Mouse (Mus musculus) embryonic facial prominence, embryonic 14.5 days (tissue): ENCODE results near the gene Olfr1200. TPM values are rescaled to one million over a fixed set of nuclear protein-coding genes. Genes with fewer than 3 reads are reported as not detected.

Source experiments
- ATAC-seq: fragments of 200-750 bp; cut with Nextera tagmentation; 2 replicates; pipeline ENCODE4 v1.8.0; 2017; ENCODE audit warnings: low read depth, moderate number of reproducible peaks, moderate TSS enrichment
- DNase-seq: peaks from one replicate; pipeline ENCODE4 v3.0.0-alpha.2; 2015; ENCODE audit warnings: low spot score
- H3K27ac ChIP-seq: fragments of 300-500 bp; sonication (generic); replicated peaks from 2 replicates; pipeline ENCODE4 v1.5.1; 2014; ENCODE audit warnings: low read depth, mild to moderate bottlenecking, low read length, moderate library complexity
- H3K27me3 ChIP-seq: fragments of 300-500 bp; sonication (generic); replicated peaks from 2 replicates; pipeline ENCODE4 v1.6.1; 2014; ENCODE audit warnings: low read length; ENCODE audit not compliant: control insufficient read depth, insufficient read depth
- H3K36me3 ChIP-seq: fragments of 300-500 bp; sonication (generic); 2 replicates; pipeline ENCODE4 v1.6.1; 2014; ENCODE audit warnings: low read length, mixed read lengths; ENCODE audit not compliant: control insufficient read depth, insufficient read depth
- H3K4me1 ChIP-seq: fragments of 300-500 bp; sonication (generic); 2 replicates; pipeline ENCODE4 v1.6.1; 2014; ENCODE audit warnings: antibody characterized with exemption, low read length; ENCODE audit not compliant: control insufficient read depth, insufficient read depth
- H3K4me2 ChIP-seq: fragments of 300-500 bp; sonication (generic); 2 replicates; pipeline ENCODE4 v1.6.1; 2014; ENCODE audit warnings: low read depth, mild to moderate bottlenecking, low read length, moderate library complexity, mixed read lengths
- H3K4me3 ChIP-seq: fragments of 300-500 bp; sonication (generic); 2 replicates; pipeline ENCODE4 v1.5.1; 2014; ENCODE audit warnings: low read depth, mild to moderate bottlenecking, low read length
- H3K9ac ChIP-seq: fragments of 300-500 bp; sonication (generic); 2 replicates; pipeline ENCODE4 v1.6.1; 2014; ENCODE audit warnings: low read depth, mild to moderate bottlenecking, low read length, moderate library complexity, mixed read lengths
- H3K9me3 ChIP-seq: fragments of 300-500 bp; sonication (generic); 2 replicates; pipeline ENCODE4 v1.6.1; 2016; ENCODE audit warnings: low read length; ENCODE audit not compliant: control insufficient read depth
- whole genome bisulfite sequencing: fragments of 180-500 bp; shearing (Covaris S2); extraction: QIAGEN DNeasy Blood & Tissue Kit; methylation state at CpG from one replicate; pipeline ENCODE4 v1.1.7; 2014; 5-methylcytosine and 5-hydroxymethylcytosine counted together
- polyA plus RNA-seq: library from polyadenylated mRNA; unstranded; fragments of >200 nt; fragmentation: Nextera tagmentation; extraction: Ambion mirVana; gene quantifications from 2 replicates; pipeline ENCODE4 v1.2.1, GENCODE M21; 2014

The Olfr1200 gene
- not detected in 2 replicates for polyA plus RNA-seq

DNA sequence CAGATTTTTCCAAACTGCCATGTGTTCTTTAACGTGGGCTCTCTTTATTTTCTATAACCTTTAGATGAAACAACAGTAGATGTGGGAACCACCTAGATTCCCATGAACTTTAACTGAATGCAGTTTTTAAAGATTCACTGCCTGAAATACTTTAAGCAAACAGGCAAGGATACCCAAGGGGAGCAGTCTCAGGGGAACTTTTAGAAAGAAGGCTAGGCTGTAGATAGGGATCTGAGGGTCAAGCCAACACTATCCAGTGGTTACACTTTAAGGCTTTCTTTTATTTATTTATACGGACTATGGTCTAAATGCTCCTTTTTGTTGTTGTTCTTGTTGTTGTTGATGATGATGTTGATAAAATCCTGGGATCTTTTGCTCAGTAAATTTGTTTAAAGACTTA lies at the start of gene Olfr1200:
TSS of gene Olfr1200 (minus strand) at position 101 of the 400 bp plus-strand sequence.
- Histone ChIP-seq H3K4me1 (no peaks in the 10 kb centered on the region), H3K4me3 (no peak within 1 kb of the TSS), H3K36me3 (no peaks in the 10 kb centered on the region), H3K27ac (no peak within 1 kb of the TSS), H3K4me2 (no peak within 1 kb of the TSS), H3K27me3 (no peaks in the 10 kb centered on the region), H3K9ac (no peak within 1 kb of the TSS), H3K9me3 (no peaks in the 10 kb centered on the region)
- DNase-seq (no peak), ATAC-seq (no peak)
- WGBS, result 73% methylated on average over 2 of the region's 2 CpGs

DNA sequence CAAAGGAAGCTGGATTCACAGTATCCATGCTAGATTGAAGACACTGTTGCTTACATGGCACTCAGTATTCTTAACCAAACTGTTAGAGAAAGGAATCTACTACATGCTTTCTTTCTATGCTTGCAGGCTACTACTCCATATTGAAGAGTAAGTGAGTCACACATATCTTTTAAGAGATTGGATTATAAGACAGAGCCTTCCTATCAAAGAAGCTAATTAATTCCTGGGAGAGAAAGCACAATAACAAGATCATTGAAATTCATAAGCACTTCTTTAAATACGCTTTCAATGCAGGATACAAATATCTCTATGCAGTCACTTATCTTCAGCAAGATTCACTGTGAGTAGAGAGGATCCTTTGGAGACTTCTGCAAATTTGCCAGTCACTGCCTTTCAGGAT lies 43.9 kb upstream of the Olfr1200 start, which contains the start of gene Olfr1202:
TSS of gene Olfr1202 (plus strand) at position 301 of the 400 bp plus-strand sequence.
- Histone ChIP-seq H3K4me3 (no peak within 1 kb of the TSS), H3K9me3 (no peaks in the 10 kb centered on the region), H3K27ac (no peak within 1 kb of the TSS), H3K4me2 (no peak within 1 kb of the TSS), H3K36me3 (no peaks in the 10 kb centered on the region), H3K9ac (no peak within 1 kb of the TSS), H3K27me3 (no peaks in the 10 kb centered on the region), H3K4me1 (no peaks in the 10 kb centered on the region)
- WGBS, result 79% methylated on average over 1 of the region's 1 CpGs
- DNase-seq (no peak), ATAC-seq (no peak)

DNA sequence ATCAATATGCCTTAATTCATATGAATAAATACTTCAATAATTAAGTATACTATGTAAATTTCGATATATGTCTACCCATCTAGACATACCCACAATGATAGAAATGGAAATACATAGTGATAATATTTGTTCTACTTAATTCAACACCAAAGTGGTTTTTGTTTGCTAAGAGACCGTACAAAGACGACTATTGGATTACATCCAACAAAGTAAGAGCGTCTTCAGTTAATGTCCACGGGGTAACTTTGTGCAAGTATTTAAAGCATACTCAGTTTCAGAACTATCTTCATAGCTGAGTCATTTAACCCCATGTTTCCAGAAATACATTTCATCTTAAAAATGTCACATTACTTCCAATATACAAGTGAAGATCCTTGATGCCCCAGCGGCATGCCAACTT lies 22.4 kb upstream of the Olfr1200 start, which contains the start of gene Olfr1201:
TSS of gene Olfr1201 (plus strand) at position 301 of the 400 bp plus-strand sequence.
- WGBS, result 78% methylated on average over 6 of the region's 6 CpGs
- no peak within 1 kb of the TSS for H3K9ac ChIP-seq
- H3K27ac ChIP-seq, result no peak within 1 kb of the TSS
- no peak within 1 kb of the TSS for H3K4me2 ChIP-seq
- H3K4me3 ChIP-seq, result no peak within 1 kb of the TSS
- H3K4me1 ChIP-seq, result no peaks in the 10 kb centered on the region
- no peaks in the 10 kb centered on the region for H3K9me3 ChIP-seq
- no peak for DNase-seq
- H3K36me3 ChIP-seq, result no peaks in the 10 kb centered on the region
- no peak for ATAC-seq
- no peaks in the 10 kb centered on the region for H3K27me3 ChIP-seq

DNA sequence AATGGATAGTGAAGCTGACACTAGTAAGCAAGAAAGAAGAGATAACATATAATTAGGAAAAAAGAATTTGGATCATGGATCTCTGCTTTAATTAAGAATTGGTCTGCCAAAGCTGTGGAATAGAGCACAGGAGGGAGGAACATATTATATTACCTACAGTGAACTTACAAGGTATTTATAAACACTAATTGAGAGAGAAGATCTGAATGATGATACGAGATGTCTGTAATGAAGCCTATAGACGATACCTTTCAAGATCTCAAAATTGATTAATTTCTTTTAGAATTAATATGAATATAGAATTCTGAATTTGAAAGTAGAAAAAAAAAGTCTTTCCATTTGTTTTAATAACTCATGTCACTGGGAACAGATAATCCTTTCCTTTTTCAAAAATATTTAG lies 9.9 kb downstream of the Olfr1200 start, which contains the start of gene Olfr1199:
TSS of gene Olfr1199 (minus strand) at position 101 of the 400 bp plus-strand sequence.
- H3K9me3 ChIP-seq, result no peaks in the 10 kb centered on the region
- H3K4me2 ChIP-seq, result no peak within 1 kb of the TSS
- H3K36me3 ChIP-seq, result no peaks in the 10 kb centered on the region
- H3K27ac ChIP-seq, result no peak within 1 kb of the TSS
- no peak within 1 kb of the TSS for H3K9ac ChIP-seq
- H3K4me1 ChIP-seq, result no peaks in the 10 kb centered on the region
- ATAC-seq (no peak), DNase-seq (no peak)
- 88% methylated on average over 2 of the region's 2 CpGs for WGBS
- H3K27me3 ChIP-seq, result no peaks in the 10 kb centered on the region
- no peak within 1 kb of the TSS for H3K4me3 ChIP-seq

DNA sequence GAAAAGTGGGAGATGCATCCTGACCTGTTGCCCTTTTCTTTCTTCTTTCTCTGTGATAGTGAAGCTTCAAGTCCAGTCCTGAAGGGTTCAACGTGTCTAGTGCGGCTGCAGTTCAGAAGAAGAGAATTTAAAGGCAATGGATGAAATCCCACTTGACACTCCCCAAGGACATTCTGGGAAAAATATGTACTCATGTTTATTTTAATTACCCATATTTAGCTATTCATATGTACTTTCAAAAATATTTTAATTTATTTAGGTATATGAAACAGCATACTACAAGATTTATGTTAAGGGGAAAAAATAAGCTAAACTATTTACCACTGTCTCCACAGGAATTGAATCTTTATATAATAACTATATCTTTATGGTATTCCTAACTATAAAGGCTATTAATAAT lies 19.0 kb downstream of the Olfr1200 start, which contains the start of gene Olfr1198:
TSS of gene Olfr1198 (minus strand) at position 101 of the 400 bp plus-strand sequence.
- Histone ChIP-seq H3K9ac (no peak within 1 kb of the TSS), H3K27ac (no peak within 1 kb of the TSS), H3K27me3 (no peaks in the 10 kb centered on the region), H3K9me3 (no peaks in the 10 kb centered on the region), H3K4me3 (no peak within 1 kb of the TSS), H3K4me2 (no peak within 1 kb of the TSS), H3K36me3 (no peaks in the 10 kb centered on the region), H3K4me1 (no peaks in the 10 kb centered on the region)
- WGBS, result 94% methylated on average over 2 of the region's 2 CpGs
- DNase-seq, result no peak
- no peak for ATAC-seq

DNA sequence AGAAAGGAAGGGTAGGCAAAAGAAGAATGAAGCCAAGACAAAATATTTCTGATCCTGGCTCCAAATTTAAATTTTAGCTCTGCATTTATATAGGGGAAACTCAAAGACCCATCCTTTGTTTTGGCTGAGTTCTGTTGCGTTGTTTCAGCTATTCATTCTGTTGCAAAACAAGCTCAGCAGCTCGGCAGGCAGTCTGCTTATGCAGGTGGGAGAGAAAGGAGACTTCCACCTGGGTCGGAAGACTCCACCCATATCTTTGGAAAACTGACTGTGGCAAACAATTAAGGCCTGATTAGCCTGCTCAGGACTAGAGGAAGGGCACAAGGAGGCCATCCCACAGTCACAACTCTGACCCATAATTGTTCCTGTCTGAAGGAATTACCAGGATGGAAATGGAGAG lies 26.9 kb downstream of the Olfr1200 start:
- WGBS, result 65% methylated on average over 3 of the region's 3 CpGs
- Histone ChIP-seq H3K27me3 (no peaks in the 10 kb centered on the region), H3K4me1 (no peaks in the 10 kb centered on the region), H3K27ac (no peak overlapping the region), H3K4me3 (no peak overlapping the region), H3K36me3 (no peaks in the 10 kb centered on the region), H3K9me3 (no peaks in the 10 kb centered on the region), H3K4me2 (no peak overlapping the region), H3K9ac (no peak overlapping the region)
- ATAC-seq (no peak), DNase-seq (no peak)

DNA sequence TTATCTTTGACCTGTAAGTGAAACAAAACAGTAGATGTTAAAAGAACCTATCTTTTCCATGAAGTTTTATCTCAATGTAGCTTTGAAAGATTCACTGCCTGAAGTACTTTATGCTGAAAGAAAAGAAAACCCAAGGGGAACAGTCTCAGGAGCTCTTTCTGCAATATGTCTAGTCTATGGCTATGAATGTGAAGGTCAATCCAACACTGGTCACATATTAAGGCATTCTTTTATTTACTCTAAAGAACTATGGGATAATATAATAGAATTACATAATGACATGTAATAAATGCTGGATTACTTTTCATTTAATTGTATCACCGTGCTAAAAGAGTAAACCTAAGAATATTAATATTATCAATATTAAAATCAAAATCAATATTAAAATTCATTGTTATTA lies 38.0 kb downstream of the Olfr1200 start, which contains the start of gene Olfr1197:
TSS of gene Olfr1197 (minus strand) at position 101 of the 400 bp plus-strand sequence.
- DNase-seq (no peak), ATAC-seq (no peak)
- H3K27ac ChIP-seq, result no peak within 1 kb of the TSS
- H3K4me3 ChIP-seq, result no peak within 1 kb of the TSS
- no peak within 1 kb of the TSS for H3K9ac ChIP-seq
- no peaks in the 10 kb centered on the region for H3K36me3 ChIP-seq
- no peaks in the 10 kb centered on the region for H3K27me3 ChIP-seq
- no peaks in the 10 kb centered on the region for H3K9me3 ChIP-seq
- WGBS, result 85% methylated on average over 1 of the region's 1 CpGs
- no peak within 1 kb of the TSS for H3K4me2 ChIP-seq
- no peaks in the 10 kb centered on the region for H3K4me1 ChIP-seq

Other genes with a start within 250 kb of the Olfr1200 start
- not detected in 2 replicates for gene Olfr1188, start 213.6 kb downstream of the Olfr1200 start, polyA plus RNA-seq
- not detected in 2 replicates for gene Olfr1189, start 184.0 kb downstream of the Olfr1200 start, polyA plus RNA-seq
- gene Olfr1191-ps1, start 129.9 kb downstream of the Olfr1200 start, polyA plus RNA-seq, result not detected in 2 replicates
- 0.06 TPM in 1 of 2 replicates, not detected in the other for gene Olfr1192-ps1, start 122.0 kb downstream of the Olfr1200 start, polyA plus RNA-seq
- not detected in 2 replicates for gene Olfr1193, start 94.9 kb downstream of the Olfr1200 start, polyA plus RNA-seq
- gene Olfr1195, start 81.3 kb downstream of the Olfr1200 start, polyA plus RNA-seq, result not detected in 2 replicates
- gene Olfr1196, start 65.9 kb downstream of the Olfr1200 start, polyA plus RNA-seq, result 0.29 TPM in 1 of 2 replicates, not detected in the other
- not detected in 2 replicates for gene Olfr1197, start 38.1 kb downstream of the Olfr1200 start, polyA plus RNA-seq
- gene Olfr1198, start 19.1 kb downstream of the Olfr1200 start, polyA plus RNA-seq, result not detected in 2 replicates
- not detected in 2 replicates for gene Olfr1199, start 10.0 kb downstream of the Olfr1200 start, polyA plus RNA-seq
- not detected in 2 replicates for gene Olfr1201, start 22.5 kb upstream of the Olfr1200 start, polyA plus RNA-seq
- gene Olfr1202, start 44.0 kb upstream of the Olfr1200 start, polyA plus RNA-seq, result not detected in 2 replicates
- not detected in 2 replicates for gene Olfr1205, start 59.2 kb upstream of the Olfr1200 start, polyA plus RNA-seq
- gene Olfr1204, start 78.8 kb upstream of the Olfr1200 start, polyA plus RNA-seq, result 0.03 TPM in 1 of 2 replicates, not detected in the other
- gene Olfr1206, start 92.7 kb upstream of the Olfr1200 start, polyA plus RNA-seq, result 0.06 TPM in 1 of 2 replicates, not detected in the other
- gene Olfr1208, start 131.8 kb upstream of the Olfr1200 start, polyA plus RNA-seq, result not detected in 2 replicates
- not detected in 2 replicates for gene Olfr1209, start 144.7 kb upstream of the Olfr1200 start, polyA plus RNA-seq
- 0.11 TPM in 1 of 2 replicates, not detected in the other for gene Olfr1211, start 167.6 kb upstream of the Olfr1200 start, polyA plus RNA-seq
- gene Olfr1212, start 183.5 kb upstream of the Olfr1200 start, polyA plus RNA-seq, result not detected in 2 replicates
- gene Gm13762, start 209.8 kb upstream of the Olfr1200 start, polyA plus RNA-seq, result not detected in 2 replicates
- gene Olfr1214, start 222.2 kb upstream of the Olfr1200 start, polyA plus RNA-seq, result not detected in 2 replicates
- not detected in 2 replicates for gene Olfr1215, start 236.5 kb upstream of the Olfr1200 start, polyA plus RNA-seq
- not detected in 2 replicates for gene Olfr1216, start 247.9 kb upstream of the Olfr1200 start, polyA plus RNA-seq